Mouse (Mus musculus) T-cell, adult 2 months (primary cell): ENCODE results near the gene Dyrk1a.

Experiments
- DNase-seq: peaks from one replicate; pipeline ENCODE4 v3.0.0; 2022; ENCODE audit warnings: low spot score

Gene Dyrk1a

DNA sequence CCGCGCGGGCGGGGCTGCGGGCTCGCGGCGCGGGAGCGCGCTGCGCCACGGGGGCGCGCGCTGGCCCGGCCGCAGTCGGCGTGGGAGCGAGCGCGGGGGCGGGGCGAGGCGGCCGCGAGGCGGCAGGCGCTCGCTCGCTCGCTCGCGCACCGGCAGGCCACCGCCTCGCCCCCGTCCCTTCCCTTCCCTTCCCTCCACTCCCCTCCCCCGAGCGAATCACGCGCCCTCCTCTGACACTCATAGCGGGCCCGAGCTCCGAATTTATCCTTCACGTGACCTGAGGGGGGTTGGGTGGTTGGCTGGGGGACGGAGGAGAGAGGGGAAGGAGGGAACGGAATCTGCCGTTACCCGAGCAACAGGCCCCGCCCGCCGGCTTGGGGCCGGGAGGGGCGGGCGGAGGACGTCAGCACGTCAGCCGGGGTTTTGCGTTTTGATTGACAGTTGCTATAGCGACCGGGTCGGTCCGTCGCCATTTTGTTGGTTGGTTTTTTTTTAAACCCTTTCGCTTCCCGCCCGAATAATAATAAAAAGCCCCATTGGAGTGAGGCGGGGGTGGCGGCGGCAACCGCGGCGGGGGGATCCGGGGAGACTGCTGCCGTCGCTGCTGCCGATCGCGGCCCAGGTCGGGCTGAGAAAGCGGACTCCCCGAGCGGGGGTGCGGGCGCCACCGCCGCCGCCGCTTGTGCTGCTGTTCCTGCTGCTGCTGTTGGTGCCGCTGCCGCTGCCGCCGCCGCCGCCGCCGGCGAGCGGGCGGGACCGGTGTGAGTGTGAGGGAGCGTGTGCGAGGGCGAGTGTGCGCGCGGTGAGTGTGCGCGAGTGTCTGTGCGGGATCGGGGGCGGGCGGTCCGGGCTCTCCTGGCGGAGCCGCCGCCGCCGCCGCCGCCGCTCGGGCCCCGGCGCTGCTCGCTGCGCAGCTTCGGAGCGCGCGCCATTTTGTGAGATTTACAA, at the start of gene Dyrk1a:
Gene Dyrk1a (plus strand): TSS at position 782 of the 948 bp plus-strand sequence.
- peak; percentile 99 for DNase-seq

DNA sequence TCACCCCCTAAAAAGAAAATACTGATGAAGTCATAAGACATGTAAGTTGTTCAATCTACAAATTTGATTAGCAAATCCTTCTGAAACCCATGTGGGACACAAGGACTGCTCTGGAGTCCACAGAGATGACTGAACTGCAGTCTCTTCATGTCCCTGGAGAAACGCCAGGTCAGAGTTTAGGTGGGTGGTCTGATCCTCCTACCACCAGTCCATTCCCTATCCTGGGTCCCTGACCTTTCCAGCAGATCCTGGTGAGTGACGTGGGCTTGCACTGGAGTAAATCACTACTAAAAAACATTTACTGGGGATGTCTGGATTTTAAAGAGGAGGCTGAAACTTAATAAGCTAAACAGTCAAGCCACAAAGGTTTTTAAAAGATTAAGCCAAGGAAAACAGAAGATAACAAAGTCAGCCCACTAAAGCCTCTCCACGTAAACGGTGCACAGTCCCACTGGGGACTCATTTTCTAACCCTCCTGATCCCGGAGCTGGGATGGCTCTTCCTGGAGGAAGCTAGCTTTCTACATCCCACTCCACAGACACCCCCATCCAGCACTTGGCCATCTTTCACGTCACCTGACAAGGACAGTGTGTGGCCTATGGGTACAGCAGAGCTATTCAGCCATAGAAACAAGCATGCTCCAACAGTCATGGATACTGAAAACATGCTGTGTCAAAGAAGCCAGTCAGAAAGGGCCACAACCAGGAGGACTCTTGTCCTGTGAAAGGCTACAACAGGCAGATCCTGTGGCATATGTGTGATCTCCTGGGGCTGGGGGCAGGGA, 46.0 kb upstream of the Dyrk1a start:
- DNase-seq, result no peak

- DNase-seq, result peak; percentile 19
Observed at GRCm38 (mm10) chr16:94524691-94525090, 45.1 kb upstream of the Dyrk1a start.

DNA sequence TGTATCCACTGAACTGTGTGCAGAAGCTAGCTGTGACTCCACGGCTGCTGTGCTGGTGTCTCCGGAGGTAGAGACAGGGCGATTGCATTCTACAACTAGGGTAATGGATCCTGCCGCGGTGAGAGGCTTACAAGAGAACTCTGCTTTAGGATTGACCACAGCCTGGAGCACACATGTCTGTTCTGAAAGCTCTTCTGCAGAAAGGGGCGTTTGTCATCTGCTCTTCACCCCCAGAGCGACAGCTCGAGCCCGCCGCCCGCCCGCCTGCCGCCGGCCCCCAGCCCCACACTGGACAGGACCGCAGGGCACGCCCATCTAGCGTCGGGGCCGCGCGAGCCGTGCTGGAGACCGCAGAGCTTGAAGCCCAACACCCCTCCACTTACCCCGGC, 43.9 kb upstream of the Dyrk1a start:
- DNase-seq, result no peak

DNA sequence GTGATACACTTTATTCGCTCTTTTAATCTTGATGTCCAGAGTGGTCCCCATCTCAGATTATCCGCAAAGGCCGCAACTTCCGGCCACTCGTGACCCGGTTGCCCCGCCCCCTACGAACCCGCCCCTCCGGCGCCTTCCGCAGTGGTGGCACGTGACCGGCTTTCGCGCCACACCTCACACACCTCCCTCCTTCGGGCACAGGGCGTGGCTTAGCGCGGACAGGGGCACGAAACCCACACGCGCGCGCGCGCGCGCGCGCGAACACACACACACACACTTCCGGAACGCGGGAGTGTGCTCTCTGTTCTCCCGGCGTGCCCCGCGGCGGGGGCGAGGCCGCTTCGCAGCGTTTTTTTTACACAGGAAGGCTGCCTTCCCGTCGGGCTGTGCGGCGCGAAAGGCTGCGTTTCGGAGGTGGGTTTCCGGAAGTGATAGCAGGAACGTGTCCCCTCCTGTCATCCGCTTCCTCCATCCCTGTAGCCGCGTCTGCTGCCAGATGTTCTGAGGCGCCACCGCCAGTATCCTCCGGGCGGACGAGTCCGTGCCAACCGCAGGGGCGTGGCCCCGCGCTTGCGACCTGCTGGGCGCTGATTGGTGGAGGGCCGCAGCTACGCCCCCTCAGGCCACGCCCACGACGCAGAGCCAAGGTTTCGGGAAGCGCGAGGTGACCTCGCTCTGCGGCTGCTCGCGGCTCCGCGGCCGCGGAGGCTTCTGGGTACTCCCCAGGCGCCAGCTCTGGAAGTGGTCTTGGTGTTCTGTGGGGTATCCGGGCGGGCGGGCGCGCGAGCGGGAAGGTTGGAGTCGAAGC, 43.3 kb upstream of the Dyrk1a start, which contains the start of gene Vps26c:
Gene Vps26c (minus strand): TSS at position 487 of the 808 bp plus-strand sequence.
- peak; percentile 98 for DNase-seq

GRCm38 (mm10) chr16:94527152-94527534, 42.7 kb upstream of the Dyrk1a start:
- DNase-seq, result no peak

- DNase-seq, result no peak
Observed at GRCm38 (mm10) chr16:94527546-94527945, 42.3 kb upstream of the Dyrk1a start.

DNA sequence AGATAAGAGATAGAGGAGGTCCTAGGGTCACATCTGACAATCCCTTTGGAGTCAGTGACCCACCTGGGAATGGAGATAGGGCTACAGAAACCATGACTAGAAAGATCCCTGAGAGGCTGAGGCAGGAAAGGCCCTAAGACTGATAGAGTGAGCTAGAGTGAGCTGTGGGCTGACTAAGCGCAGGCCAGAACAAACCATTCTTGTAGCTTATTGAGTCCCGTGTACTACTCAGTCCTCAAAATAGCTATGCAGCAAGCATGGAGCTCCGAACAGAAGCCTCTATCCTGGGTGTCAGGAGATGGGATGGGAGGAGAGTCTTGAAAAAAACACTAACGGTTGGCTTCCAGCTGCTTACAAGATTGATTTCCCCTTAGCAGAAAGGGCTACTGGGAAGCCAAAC, 38.5 kb upstream of the Dyrk1a start:
- no peak for DNase-seq

DNA sequence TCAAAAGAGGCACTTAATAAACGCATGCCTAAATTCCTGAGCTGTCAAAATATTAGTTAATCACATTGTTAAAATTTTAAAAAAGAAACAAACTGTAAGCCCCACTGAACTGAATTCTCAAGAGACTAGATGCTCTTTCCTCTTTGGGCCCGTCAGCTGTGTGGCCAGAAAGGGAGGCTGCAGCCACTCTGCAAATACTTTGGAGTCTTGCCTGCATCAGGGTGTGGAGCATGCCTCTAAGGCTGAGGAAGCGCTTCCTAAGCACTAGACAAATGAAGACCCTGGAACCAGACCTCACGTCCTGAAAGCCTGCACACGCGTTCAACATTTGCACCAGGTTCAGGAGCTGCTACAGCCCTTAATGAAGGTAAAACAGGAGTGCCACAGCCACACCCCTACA, 36.1 kb upstream of the Dyrk1a start:
- no peak for DNase-seq

- DNase-seq, result no peak
Observed at GRCm38 (mm10) chr16:94535716-94536115, 34.1 kb upstream of the Dyrk1a start.

- no peak for DNase-seq
Observed at GRCm38 (mm10) chr16:94536417-94537158, 33.2 kb upstream of the Dyrk1a start.

DNA sequence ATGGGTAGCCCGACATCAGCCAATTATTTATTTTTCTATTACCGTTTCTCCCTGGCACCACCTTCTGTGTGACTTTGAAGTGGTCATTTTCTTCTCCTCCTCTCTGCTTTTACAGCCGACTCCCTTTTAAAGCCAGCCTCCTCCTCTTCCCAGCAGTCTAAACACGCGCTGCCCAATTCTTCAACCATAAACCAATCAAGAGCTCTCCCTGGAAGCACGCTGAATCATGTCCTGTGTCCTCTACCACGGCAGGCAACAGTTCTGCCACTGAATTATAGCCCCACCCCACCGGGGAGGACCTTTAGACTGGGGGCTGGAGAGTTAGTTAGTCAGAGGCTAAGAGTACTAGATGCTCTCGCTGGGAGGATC, 32.7 kb upstream of the Dyrk1a start:
- no peak for DNase-seq

DNA sequence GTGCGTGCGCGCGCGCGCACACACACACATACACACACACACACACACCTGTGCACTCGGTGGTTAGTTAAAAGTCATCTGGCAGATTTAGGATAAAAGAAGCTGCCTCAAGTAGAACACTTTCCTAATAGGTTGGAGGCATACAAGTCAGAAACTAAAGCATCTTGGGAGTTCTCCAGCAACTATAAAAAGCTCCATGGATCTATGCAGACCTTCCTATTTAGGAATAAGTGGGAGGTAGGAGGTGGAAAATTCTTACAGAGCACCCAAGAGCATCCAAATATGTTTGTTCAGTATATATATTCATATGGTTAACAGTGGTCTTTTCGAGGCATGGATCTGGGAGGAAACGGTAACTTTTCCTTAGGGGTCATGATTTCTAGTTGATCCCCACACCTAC, 29.7 kb upstream of the Dyrk1a start:
- DNase-seq, result no peak

- no peak for DNase-seq
Observed at GRCm38 (mm10) chr16:94542898-94543297, 26.9 kb upstream of the Dyrk1a start.

GRCm38 (mm10) chr16:94544540-94545105, 25.2 kb upstream of the Dyrk1a start:
- no peak for DNase-seq

- DNase-seq, result no peak
Observed at GRCm38 (mm10) chr16:94545781-94546562, 23.8 kb upstream of the Dyrk1a start.

GRCm38 (mm10) chr16:94549813-94550212, 20.0 kb upstream of the Dyrk1a start:
- DNase-seq, result no peak

DNA sequence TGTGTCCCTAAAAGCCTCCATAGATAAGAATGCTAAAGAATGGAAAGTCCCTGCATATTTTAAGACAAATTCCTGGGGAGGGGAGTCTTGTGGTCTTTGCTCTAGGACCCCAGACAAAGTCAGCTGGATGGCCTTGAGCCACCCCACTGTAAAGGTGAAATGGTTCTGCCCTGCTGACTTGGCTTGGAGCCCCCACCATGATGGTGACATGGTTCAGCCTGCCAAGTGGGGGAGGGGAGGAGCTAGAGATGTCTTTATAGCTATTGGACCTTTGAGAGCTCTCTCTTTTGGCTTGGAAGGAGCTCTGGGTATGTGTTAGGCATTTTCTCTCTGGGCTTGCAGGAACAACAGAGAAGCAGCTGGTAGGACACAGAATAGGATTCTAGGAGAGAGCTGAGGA, 17.9 kb upstream of the Dyrk1a start:
- no peak for DNase-seq

DNA sequence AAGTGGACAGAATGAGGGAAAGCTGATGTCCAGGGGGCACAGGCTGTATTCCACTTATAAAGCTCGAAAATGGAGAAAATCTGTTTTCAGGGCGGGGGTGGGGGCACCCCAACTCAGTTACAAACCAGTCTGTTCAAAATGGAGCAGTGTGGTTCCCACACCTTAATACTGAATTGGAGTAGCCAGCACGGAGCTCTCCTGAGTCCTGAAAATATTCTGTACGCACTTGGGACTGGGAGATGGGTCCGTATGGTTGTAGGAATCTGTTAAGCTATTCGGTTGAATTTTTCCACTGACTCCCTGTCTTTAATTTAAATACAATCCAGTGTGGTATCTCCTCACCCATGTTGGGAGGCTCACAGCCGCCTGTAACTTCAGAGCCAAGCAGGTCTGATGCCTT, 14.5 kb upstream of the Dyrk1a start:
- DNase-seq, result no peak

DNA sequence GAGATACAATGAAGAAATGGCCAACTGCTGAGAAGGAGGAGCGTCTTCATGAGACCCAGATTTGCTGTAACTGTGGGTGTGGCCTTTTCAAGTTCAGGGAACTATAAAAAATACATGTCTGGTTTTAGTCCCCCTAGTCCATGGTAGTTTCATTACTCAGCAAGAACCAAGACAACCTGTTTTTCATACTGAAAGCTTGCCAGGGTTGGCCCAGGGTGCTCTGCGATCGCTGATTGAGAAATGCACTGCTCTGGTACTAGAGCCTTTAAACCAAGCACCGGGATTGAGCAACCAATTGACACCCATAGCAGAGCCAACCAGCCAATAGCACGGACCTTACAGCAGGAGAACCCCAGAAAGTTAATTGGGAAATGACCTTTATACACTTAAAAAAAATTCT, 13.6 kb upstream of the Dyrk1a start:
- no peak for DNase-seq
